Mouse (Mus musculus) urinary bladder, postnatal 36 days (tissue): ENCODE results near the gene C2.
A peak's percentile ranks its signal among the peaks of the same experiment; 100 is the strongest.
"Not testable (repeated sequence)": the region's sequence is repeated elsewhere in the genome, so short reads cannot be mapped to it uniquely, and the experiment has no call there.

Source experiments
- DNase-seq, 2 experiments: peaks; one replicate each; pipeline ENCODE4 v3.0.0; 2022; ENCODE audit warnings: low spot score in 2 of 2, mixed read lengths in 1 of 2

The C2 gene

DNA sequence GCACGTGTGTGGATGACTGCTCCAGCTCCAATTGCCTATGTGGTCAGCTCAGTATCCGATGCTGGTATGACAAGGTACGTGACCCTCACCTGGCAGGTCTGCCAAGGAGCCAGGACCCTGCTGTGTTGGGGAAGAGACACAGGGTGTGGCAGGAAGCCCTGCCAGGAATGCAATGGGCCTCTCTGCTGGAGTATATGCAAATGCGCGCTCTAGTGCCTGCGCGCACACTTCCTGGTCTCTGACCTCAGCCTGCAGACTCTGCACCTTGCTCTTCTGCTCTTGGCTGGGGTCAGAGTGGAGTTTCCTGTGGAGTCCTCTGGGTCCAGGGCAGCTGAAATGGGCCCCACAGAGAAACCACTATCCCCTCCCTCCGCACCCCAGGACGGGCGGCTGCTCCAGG lies 12.9 kb upstream of the C2 start:
- DNase-seq, result no peak

- no peak for DNase-seq
Observed at GRCm38 (mm10) chr17:34902895-34903294, 4.8 kb upstream of the C2 start.

DNA sequence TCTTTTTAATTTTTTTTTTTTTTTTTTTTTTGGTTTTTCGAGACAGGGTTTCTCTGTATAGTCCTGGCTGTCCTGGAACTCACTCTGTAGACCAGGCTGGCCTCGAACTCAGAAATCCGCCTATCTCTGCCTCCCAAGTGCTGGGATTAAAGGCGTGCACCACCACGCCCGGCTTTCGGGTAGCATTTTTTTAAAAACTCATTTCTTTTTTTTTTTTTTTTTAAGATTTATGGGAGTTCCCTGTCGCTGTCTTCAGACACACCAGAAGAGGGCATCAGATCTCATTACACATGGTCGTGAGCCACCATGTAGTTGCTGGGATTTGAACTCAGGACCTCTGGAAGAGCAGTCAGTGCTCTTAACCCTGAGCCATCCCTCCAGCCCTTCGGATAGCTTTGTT lies 3.9 kb upstream of the C2 start:
- not testable (repeated sequence) for DNase-seq

DNA sequence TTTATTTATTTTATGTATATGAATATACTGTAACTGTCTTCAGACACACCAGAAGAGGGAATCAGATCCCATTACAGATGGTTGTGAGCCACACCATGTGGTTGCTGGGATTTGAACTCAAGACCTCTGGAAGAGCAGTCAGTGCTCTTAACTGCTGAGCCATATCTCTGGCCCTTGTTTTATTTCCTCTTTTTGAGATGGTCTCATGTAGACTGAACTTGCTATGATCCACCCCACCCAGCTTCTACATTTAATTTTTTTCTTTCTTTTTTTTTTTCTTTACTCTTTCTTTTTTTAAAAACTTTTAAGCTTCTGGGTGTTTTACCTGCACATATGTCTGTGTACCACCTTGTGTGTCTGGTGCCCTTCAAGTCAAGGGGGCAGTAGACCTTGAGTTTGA lies 2.8 kb upstream of the C2 start:
- DNase-seq, result not testable (repeated sequence)

GRCm38 (mm10) chr17:34899890-34900243 lies 1.8 kb upstream of the C2 start:
- DNase-seq, result no peak

GRCm38 (mm10) chr17:34899053-34899889 lies 1.2 kb upstream of the C2 start:
- peak; percentile 42 to 60 for DNase-seq

DNA sequence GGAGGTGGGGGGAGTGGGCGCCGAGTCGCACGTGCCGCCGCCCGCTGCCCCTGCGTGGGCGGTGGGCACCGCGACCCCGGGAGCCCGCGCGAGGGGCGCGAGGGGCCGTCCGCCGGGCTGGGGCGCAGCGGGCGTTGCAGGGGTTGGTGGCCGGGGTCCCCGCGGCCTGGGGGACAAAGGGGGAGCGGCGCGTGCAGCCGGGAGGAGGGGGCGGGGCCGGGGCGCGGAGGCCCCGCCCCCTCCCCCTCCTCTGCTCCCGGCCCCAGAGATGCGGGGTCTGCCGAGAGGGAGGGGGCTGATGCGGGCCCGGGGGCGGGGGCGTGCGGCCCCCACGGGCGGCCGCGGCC lies 614 bp upstream of the C2 start:
- no peak for DNase-seq

- peak in 1 of 2 experiments; percentile 22 for DNase-seq
Observed at GRCm38 (mm10) chr17:34897373-34898159, 499 bp downstream of the C2 start.

GRCm38 (mm10) chr17:34896366-34896765 lies 1.7 kb downstream of the C2 start:
- no peak for DNase-seq

GRCm38 (mm10) chr17:34895724-34896123 lies 2.3 kb downstream of the C2 start:
- DNase-seq, result no peak

DNA sequence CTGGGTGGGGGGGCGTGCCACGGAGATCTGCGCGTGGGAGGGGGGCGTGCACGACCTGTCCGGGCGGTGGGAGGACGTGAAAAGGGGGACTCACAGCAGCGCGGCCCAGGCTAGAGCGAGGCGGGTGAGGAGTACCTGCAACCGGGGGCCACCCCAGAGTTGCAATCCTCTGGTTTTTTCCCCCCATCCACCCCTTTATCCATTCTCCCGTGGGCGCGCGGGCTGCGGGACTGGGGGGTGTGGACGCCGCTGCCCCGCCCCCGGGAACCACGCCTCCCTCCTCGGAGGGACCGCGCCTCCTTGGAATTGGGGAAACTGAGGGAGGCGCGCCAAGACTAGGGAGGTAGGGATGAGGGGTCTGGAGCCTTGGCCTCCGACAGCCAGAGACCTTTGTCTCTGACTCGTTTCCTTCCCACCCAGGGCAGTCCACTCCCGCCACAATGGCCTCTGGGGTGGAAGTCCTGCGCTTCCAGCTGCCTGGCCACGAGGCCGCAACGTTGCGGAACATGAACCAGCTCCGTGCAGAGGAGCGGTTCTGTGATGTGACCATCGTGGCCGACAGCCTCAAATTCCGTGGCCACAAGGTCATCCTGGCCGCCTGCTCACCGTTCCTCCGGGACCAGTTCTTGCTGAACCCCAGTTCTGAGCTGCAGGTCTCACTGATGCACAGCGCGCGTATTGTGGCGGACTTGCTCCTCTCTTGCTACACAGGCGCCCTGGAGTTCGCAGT lies 3.1 kb downstream of the C2 start:
- DNase-seq, result peak; percentile 30 to 56

GRCm38 (mm10) chr17:34894074-34894597 lies 3.9 kb downstream of the C2 start:
- DNase-seq, result peak; percentile 85 to 93

DNA sequence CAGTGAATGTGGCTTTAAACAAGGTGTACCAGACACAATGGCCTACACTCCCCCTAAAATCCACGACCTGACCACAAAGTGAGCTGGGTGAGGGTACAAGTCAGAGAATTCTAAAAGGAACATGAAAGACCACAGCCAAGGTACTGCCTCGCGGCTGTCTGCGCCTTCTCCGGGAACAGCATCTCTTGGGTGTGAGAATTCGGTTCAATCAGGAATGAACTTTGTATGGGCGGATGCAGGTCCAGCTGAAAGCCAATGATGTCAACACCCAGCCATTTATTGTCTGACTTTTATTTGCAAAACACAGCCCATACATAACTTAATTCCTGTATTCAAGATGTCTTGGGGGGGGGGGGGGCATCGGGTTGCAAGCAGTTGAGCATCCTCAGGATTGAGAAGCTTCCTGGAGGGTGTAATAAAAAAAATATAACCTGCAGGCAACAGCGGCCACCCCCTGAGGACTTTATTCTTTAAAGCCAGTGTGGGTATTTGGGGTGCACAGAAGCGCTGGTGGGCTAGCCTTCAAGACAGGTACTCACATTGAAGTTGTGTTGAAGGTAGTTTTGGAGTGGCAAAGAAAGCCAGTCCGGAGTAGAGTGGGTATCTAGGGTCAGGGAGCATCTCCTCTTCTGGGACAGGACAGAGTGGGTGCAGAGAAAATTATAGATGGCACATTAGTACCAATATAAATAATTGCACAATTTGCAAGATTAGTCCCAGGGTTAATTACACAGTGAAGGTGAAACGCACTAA lies 4.8 kb downstream of the C2 start:
- DNase-seq, result no peak

- DNase-seq, result no peak
Observed at GRCm38 (mm10) chr17:34891377-34891776, 6.7 kb downstream of the C2 start.

- no peak for DNase-seq
Observed at GRCm38 (mm10) chr17:34890074-34890743, 7.9 kb downstream of the C2 start.

GRCm38 (mm10) chr17:34887942-34888341 lies 10.1 kb downstream of the C2 start:
- DNase-seq, result no peak

DNA sequence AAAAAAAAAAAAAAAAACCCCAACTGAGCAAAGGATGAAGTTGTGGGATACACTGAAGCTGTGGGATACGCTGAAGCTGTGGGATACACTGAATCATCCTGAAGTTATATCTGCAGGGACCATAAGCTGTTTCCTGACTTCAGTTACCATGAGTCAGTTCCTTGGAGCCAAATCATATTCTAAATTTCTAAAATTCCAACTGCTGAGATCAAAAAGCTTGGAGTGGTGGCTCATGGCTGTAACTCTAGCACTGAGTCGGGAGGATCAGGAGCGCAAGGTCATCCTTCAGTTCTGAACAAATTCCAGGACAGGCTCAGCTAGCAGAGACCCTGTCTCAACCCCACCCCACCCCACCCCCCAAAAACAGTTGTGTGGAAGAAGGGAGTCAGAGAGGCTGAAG lies 12.4 kb downstream of the C2 start:
- no peak for DNase-seq

GRCm38 (mm10) chr17:34884704-34885103 lies 13.4 kb downstream of the C2 start:
- DNase-seq, result no peak

DNA sequence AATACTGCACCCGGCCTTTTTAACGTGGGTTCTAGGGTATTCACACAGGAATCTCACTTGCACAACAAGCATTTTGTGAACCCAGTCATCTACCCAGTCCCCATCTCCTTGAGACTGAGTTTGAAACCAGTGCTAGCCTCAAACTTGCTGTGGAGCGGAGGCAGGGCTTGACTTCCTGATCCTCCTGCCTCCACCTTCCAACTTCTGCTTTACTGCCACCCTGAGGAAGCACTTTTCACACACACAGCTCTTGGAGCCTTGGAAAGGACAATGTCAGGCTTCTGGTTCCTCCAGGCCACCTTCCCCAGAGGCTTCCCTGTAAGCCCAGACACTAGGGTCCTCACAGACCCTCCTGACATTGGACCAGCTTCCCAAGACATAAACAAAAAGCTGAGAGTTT lies 14.7 kb downstream of the C2 start:
- no peak for DNase-seq

GRCm38 (mm10) chr17:34881683-34882310 lies 16.3 kb downstream of the C2 start, which contains the start of gene Gm20547:
Gene Gm20547 (minus strand): TSS chr17:34882042.
- no peak for DNase-seq
